ENCODE assay signal across 30 mouse cellular contexts in genomic region chr11:4545976-4546375, GRCm38 (mm10). TPM values are rescaled to one million over a fixed set of nuclear protein-coding genes. Genes with fewer than 3 reads are reported as not detected.
DNase-seq lines count a peak whose midpoint lies in the region; ATAC-seq and TF ChIP-seq lines count a peak whose summit lies in the region.
"Had no signal": no experiment of that assay in that cellular context is flagged by ENCODE, and none has a peak within 500 bp of the region (broad histone marks: within the 10 kb centered on the region; RNA-seq: fewer than 3 reads in every experiment).

No protein-coding gene starts in this region.

- peak; percentile 43 for DNase-seq in cerebellum, adult 9-10 months
- no peak for DNase-seq in cerebellum, adult 8-10 months
- DNase-seq in kidney, adult 2 months, result peak; percentile 17
- no peak for DNase-seq in kidney, postnatal 4 days
- peak; percentile 20 to 48 for DNase-seq in cerebellum, postnatal 25 days
- no peak for DNase-seq in frontal cortex, postnatal 36 days (ENCODE audit: low spot score in 2 of 2)
- DNase-seq: adrenal gland, postnatal 10 days; gastrocnemius, postnatal 25 days; heart, postnatal 36 days; kidney, adult 8-10 months; kidney, postnatal 10 days; layer of hippocampus, adult 9-11 months; right cerebral cortex, adult 18-20 months; right cerebral cortex, postnatal 4 days; thymus, adult 2 months; thymus, postnatal 4 days had no signal

- ATAC-seq in liver, embryonic 15.5 days (ENCODE audit: insufficient read depth), result no peak
- no peak for ATAC-seq in kidney, embryonic 14.5 days (ENCODE audit: low FRiP score, low TSS enrichment)
- ATAC-seq: forebrain, embryonic 16.5 days; hindbrain, postnatal 0 days; intestine, embryonic 15.5 days; midbrain, embryonic 16.5 days; Patski had no signal

- H3K4me1 ChIP-seq in kidney, adult 2 months (ENCODE audit: control insufficient read depth, insufficient read depth, low read length), result no peaks in the 10 kb centered on the region
- peaks cover 77% of the 10 kb centered on the region for H3K4me1 ChIP-seq in liver, embryonic 15.5 days (replicated peaks)
- no peaks in the 10 kb centered on the region for H3K4me1 ChIP-seq in kidney, embryonic 14.5 days (ENCODE audit: control insufficient read depth, insufficient read depth, low read length)
- H3K4me1 ChIP-seq: hindbrain, embryonic 12.5 days; intestine, embryonic 15.5 days; neural tube, embryonic 12.5 days had no signal

- no peaks in the 10 kb centered on the region for H3K27me3 ChIP-seq in kidney, adult 2 months (replicated peaks; ENCODE audit: control insufficient read depth, insufficient read depth, low read length)
- H3K27me3 ChIP-seq in liver, embryonic 15.5 days, result no peaks in the 10 kb centered on the region
- no peaks in the 10 kb centered on the region for H3K27me3 ChIP-seq in kidney, embryonic 14.5 days (ENCODE audit: control insufficient read depth, insufficient read depth, low read length)
- H3K27me3 ChIP-seq: hindbrain, embryonic 12.5 days; intestine, embryonic 15.5 days; lung, embryonic 15.5 days; neural tube, embryonic 12.5 days; Patski had no signal

- no peaks in the 10 kb centered on the region for H3K9me3 ChIP-seq in liver, embryonic 15.5 days (replicated peaks)
- no peaks in the 10 kb centered on the region for H3K9me3 ChIP-seq in kidney, embryonic 14.5 days (ENCODE audit: control insufficient read depth, low read length)
- H3K9me3 ChIP-seq: hindbrain, embryonic 12.5 days; intestine, embryonic 15.5 days; lung, embryonic 15.5 days; neural tube, embryonic 12.5 days had no signal

- no peak for TF ChIP-seq CTCF in kidney, adult 2 months (conservative IDR thresholded peaks at IDR 0.05; ENCODE audit: insufficient read depth, insufficient read length, low read depth, low read length)

- H3K4me2 ChIP-seq in liver, embryonic 15.5 days, result no peak overlapping the region
- no peak overlapping the region for H3K4me2 ChIP-seq in kidney, embryonic 14.5 days (replicated peaks; ENCODE audit: low read depth, low read length)
- H3K4me2 ChIP-seq: heart, embryonic 11.5 days; hindbrain, embryonic 12.5 days; intestine, embryonic 15.5 days; lung, embryonic 15.5 days; midbrain, embryonic 11.5 days; neural tube, embryonic 12.5 days had no signal

- no peaks in the 10 kb centered on the region for H3K36me3 ChIP-seq in kidney, adult 2 months (ENCODE audit: control insufficient read depth, insufficient read depth, low read length)
- H3K36me3 ChIP-seq in liver, embryonic 15.5 days (replicated peaks), result peaks cover 12% of the 10 kb centered on the region
- peaks cover 3% of the 10 kb centered on the region; the same call in 1 of the 2 replicates for H3K36me3 ChIP-seq in kidney, embryonic 14.5 days (ENCODE audit: control insufficient read depth, insufficient read depth, low read length)
- H3K36me3 ChIP-seq: hindbrain, embryonic 12.5 days; intestine, embryonic 15.5 days; lung, embryonic 15.5 days; neural tube, embryonic 12.5 days had no signal

- no peak overlapping the region for H3K4me3 ChIP-seq in kidney, adult 2 months (ENCODE audit: insufficient read depth, low read depth, low read length)
- H3K4me3 ChIP-seq in liver, embryonic 15.5 days (replicated peaks), result no peak overlapping the region
- no peak overlapping the region for H3K4me3 ChIP-seq in kidney, embryonic 14.5 days (ENCODE audit: low read length)
- H3K4me3 ChIP-seq: erythroblast, embryonic 14.5 days; hindbrain, embryonic 12.5 days; intestine, embryonic 15.5 days; lung, embryonic 15.5 days; myocyte; neural tube, embryonic 12.5 days had no signal

- WGBS in kidney, adult 2 months, result 57% methylated on average over 3 of the region's 3 CpGs
- 63% methylated on average over 3 of the region's 3 CpGs for WGBS in liver, embryonic 15.5 days (ENCODE audit: insufficient replicate concordance)
- WGBS in kidney, embryonic 14.5 days, result 76% methylated on average over 3 of the region's 3 CpGs

- H3K27ac ChIP-seq in kidney, adult 2 months (ENCODE audit: insufficient read depth, low read depth, low read length), result no peak overlapping the region
- H3K27ac ChIP-seq in liver, embryonic 15.5 days (replicated peaks), result peak overlapping the region; percentile 87
- no peak overlapping the region for H3K27ac ChIP-seq in kidney, embryonic 14.5 days (ENCODE audit: low read depth, low read length)
- H3K27ac ChIP-seq: hindbrain, embryonic 12.5 days; hindbrain, postnatal 0 days; intestine, embryonic 15.5 days; lung, embryonic 15.5 days; neural tube, embryonic 12.5 days had no signal

- peak overlapping the region; percentile 33; the same call in 1 of the 2 replicates for H3K9ac ChIP-seq in liver, embryonic 15.5 days
- H3K9ac ChIP-seq in kidney, embryonic 14.5 days (ENCODE audit: low read depth, low read length), result no peak overlapping the region
- H3K9ac ChIP-seq: hindbrain, embryonic 12.5 days; intestine, embryonic 15.5 days; lung, embryonic 15.5 days; neural tube, embryonic 12.5 days had no signal

- TF ChIP-seq POLR2A in kidney, adult 2 months (IDR thresholded peaks at IDR 0.05; ENCODE audit: low read depth, low read length), result no peak

RNA-seq across cellular contexts. Expression of gene Mtmr3, which starts 48.7 kb away (rescaled TPM):
- 30.4 and 31.8 TPM in 2 replicates for polyA plus RNA-seq in kidney, adult 2 months (2012; rRNA removed)
- polyA plus RNA-seq in liver, embryonic 15.5 days (2015; fragmentation: Nextera tagmentation; extraction: Ambion mirVana), result 32.5 and 36.6 TPM in 2 replicates
- 13.4 and 26.2 TPM in 2 replicates for polyA plus RNA-seq in kidney, embryonic 14.5 days (2014; fragmentation: Nextera tagmentation; extraction: Ambion mirVana)

Comparison
In these comparisons a context has a peak if more than half of its experiments do, and no peak if none do; other contexts are left out.
1. DNase-seq: peak in cerebellum, adult 9-10 months (single experiment), kidney, adult 2 months (single experiment) and cerebellum, postnatal 25 days (2 of 2); none in cerebellum, adult 8-10 months (single experiment), kidney, postnatal 4 days (0 of 2) and frontal cortex, postnatal 36 days (0 of 2).